Mouse (Mus musculus): ENCODE results near the gene Depdc1b.

Depdc1b gene

DNA sequence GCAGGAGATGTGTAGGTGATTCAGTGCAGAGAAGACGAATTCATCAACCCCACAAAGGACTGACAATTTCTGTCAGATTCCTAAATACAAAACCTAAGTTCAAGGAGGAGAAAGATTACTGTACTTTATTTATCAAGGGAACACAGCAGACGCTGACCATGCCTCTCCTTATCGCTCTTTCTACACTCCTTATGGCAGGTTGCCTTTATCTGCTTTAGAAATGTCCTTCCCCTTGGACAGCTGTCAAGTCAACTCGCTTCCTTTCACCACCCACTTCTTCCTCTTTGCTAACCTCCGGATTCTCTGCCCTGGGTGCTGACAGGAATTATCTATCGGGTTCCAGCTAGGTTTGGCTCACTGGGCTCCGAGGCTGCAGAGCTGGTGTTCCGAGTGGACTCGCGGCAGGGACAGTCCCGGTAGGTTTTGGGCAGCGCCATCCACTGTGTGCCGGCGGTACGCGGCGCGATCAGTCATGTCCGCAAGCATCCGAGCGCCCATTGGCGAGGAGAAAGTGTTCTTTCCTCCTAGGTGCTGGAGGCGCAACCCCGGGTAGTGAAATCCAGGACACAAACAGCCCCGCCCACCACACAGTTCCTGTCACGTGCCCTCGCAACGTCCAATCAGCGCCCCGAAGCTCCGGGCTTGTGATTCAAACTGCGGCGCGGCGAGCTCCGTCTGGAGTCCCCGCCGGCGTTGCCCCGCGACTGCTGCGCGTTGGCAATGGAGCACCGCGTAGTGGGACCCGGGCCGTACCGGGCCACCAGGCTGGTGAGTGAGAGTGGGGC is at the start of gene Depdc1b:
TSS of gene Depdc1b (plus strand) at position 631 of the 785 bp plus-strand sequence.
- in situ Hi-C loops (cut with MboI; ENCODE audit: low pct_unique_long_range_greater_than_20kb in 1 of 2, low sequenced_read_pairs in 2 of 2, unreplicated experiment in 1 of 2), result no loop called here

DNA sequence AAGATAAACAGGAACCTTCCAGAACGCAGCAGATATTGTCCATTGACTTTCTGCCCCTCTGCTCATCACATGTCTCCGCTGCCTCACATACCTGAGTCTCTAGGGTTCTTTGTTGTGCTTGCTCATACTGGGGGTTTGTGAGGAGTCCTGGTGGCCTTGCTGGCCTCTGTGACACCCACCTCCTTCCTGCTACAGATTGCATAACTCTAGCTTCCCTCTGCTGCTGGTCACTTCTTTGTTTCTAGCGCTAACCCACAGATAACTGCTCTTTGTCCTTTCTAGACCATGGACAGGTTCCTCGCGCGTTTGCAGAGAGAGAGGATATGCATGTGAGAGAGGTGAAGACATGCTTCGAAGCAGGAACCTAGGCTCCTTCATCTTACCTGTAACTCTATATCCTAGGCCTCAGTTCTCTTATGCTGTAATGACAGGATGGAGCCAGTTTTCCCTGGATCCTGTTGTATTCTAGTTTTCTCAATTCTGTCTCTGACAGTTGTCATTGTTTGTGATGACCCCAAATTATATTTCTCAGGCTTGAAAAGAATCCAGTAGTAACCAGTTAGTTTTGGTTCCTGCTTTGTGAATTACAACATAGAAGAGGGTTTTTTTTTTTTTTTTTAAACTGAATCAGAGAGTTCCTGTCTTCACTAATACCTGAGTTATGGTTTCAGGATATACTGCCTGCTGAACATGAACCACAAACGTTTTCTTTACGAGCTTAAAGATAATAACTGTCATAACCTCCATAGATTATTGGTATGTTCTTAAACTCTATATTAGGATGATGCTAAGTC is 48.1 kb upstream of the Depdc1b start:
- in situ Hi-C loops (cut with MboI; ENCODE audit: low pct_unique_long_range_greater_than_20kb in 1 of 2, low sequenced_read_pairs in 2 of 2, unreplicated experiment in 1 of 2), result no loop called here

DNA sequence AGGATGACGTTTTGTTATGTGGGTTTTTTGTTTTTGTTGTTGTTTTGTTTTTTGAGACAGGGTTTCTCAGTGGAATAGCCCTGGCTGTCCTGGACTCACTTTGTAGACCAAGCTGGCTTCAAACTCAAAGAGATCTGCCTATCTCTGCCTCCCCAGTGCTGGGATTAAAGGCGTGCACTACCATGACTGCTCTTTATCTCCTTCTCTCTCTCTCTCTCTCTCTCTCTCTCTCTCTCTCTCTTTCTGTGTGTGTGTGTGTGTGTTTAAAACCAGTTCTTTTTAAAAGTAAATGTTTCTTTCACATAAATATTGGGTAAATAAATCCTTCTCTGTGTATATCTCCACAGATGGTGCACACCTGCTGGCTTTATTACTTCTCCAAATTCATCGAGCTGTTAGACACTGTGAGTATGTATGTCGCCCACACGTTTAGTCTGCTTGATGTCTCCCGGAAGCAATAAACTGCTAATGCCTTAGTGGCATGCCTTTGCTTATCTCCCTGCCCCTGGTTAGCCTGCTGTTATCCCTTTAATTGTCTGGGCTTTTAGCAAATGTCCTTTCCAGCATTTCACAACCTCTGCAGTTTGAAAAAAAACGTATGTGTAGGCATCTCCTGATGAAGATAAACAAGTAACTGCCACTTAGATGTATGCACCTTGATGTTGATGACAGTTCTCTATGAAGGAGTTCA is 44.5 kb upstream of the Depdc1b start:
- in situ Hi-C loops (cut with MboI; ENCODE audit: low pct_unique_long_range_greater_than_20kb in 1 of 2, low sequenced_read_pairs in 2 of 2, unreplicated experiment in 1 of 2), result no loop called here

DNA sequence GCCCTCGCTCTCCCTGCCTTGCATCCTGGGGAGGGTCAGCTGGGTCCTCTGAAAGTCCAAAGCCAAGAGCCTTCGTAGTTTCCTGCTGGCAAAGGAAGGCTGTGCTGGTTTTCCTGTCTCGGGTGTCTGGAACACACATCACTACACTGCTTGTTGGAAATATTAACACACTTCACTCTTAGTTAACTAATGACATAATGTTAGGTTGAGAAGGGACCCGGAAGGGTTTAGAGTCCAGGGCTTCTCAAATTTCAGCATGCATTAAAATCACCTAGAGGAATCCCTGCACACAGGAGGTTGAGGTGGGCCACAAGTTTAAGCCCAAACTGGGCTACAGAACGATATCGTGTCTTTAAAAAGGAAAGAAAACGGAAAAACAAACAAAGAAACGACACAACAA is 43.8 kb upstream of the Depdc1b start:
- in situ Hi-C loops (cut with MboI; ENCODE audit: low pct_unique_long_range_greater_than_20kb in 1 of 2, low sequenced_read_pairs in 2 of 2, unreplicated experiment in 1 of 2), result no loop called here

DNA sequence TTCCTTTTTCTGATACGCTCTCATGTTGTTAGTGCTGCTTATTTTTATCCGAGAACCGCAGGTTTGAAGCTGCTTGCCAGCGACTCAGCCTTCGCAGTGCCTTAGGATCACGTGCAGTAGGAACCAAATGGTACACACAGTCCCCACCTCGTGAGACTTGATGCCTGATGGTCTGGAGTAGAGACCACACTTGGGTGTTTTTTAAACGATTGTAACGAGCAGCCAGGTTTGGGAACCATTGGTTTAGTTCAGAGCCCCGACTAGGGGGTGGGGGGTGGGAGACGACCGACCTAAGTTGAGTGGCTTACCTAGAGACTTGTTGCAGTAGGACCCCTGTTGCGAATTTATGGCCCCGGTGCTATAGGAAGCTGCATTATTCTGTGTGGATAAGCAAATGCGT is 43.1 kb upstream of the Depdc1b start:
- in situ Hi-C loops (cut with MboI; ENCODE audit: low pct_unique_long_range_greater_than_20kb in 1 of 2, low sequenced_read_pairs in 2 of 2, unreplicated experiment in 1 of 2), result no loop called here

DNA sequence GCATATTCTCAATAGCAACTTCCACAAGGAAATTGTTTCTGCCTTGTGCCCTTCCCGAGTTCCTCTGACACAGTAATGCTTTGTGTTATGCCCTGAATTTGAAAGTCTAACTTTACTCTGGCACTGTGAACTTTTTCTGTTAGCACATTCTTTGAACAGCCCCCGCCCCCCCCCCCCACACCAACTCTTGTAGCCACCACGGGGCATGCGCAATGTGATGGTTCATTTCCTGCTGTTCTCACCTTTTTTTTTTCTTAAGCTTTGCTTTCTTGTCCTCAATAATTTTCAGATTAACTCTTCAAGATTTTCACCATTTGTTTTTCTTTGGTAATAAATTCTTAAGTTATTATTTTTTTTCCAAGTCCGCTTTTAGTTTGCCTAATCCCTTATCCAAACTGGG is 42.7 kb upstream of the Depdc1b start:
- in situ Hi-C loops (cut with MboI; ENCODE audit: low pct_unique_long_range_greater_than_20kb in 1 of 2, low sequenced_read_pairs in 2 of 2, unreplicated experiment in 1 of 2), result no loop called here

DNA sequence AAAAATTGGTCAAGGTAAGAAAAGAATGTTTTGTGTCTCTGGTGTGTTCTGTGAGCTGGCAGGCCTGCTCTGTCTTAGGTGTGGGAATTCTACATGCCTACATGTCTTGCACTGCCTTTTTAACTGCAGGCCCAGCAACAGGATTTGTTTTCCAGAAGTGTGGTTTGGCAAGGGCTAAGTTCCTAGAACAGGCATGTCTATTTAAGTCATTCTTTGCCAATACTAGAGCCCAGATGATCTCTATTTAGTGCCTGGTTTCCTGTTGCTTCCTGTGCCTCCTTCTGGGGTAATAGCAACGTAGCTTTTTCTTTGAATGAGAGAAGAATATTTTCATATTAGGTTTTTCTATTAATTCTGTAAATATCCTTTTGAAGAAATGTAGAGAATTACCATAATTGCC is 39.6 kb upstream of the Depdc1b start:
- in situ Hi-C loops (cut with MboI; ENCODE audit: low pct_unique_long_range_greater_than_20kb in 1 of 2, low sequenced_read_pairs in 2 of 2, unreplicated experiment in 1 of 2), result no loop called here

DNA sequence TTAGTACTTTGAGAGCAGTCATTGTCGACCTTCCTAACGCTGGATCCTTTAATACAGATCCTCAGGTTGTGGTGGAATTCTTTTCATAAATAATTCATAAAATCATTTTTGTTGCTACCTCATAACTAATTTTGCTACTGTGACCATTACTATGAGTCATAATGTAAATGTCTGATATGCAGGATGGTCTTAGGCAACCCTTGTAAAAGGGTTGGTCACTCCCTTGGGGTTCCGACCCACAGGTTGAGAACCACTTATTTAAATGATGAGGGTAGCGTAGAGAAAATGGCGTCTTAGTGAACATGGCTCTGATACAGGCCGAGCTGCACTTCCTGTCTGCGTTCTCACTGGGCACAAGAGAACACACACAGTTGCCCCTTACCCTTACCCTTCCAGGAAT is 38.8 kb upstream of the Depdc1b start:
- in situ Hi-C loops (cut with MboI; ENCODE audit: low pct_unique_long_range_greater_than_20kb in 1 of 2, low sequenced_read_pairs in 2 of 2, unreplicated experiment in 1 of 2), result no loop called here

DNA sequence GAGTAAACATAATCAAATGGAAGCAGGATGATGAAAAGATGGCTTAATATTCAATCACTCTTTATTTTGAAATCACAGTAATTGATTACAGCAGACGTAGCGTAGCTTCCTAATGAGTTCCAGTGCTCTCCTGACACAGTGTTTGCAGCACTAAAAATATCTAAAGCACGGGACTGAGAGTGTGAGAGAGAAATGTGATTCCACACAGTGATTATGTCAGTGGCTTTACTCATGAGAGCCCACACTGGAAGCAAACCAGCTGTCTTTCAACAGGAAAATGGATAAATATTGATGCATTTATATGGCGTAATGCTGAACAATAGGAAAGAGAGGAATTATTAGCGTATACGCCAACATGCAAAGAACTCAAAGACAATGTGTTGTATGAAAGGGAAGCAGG is 37.5 kb upstream of the Depdc1b start:
- in situ Hi-C loops (cut with MboI; ENCODE audit: low pct_unique_long_range_greater_than_20kb in 1 of 2, low sequenced_read_pairs in 2 of 2, unreplicated experiment in 1 of 2), result no loop called here

DNA sequence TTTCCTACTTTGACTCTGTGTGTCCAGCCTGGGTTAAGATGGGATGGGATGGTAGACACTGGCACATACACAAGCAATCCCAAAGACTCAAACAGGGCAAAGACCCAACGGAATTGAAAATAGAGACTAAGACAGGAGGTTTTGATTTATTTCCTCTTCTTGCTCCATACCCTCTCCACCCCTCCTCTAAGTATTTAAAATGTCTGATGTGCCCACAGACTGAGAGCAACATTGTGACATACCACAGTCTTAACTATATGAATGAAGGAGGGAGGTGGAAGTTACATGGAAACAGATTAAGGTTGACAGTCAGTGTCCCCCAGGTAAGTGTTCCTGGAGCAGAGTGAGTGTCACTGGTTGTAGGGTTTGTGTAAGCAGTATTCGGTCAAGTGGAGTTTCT is 31.8 kb upstream of the Depdc1b start:
- in situ Hi-C loops (cut with MboI; ENCODE audit: low pct_unique_long_range_greater_than_20kb in 1 of 2, low sequenced_read_pairs in 2 of 2, unreplicated experiment in 1 of 2), result no loop called here

DNA sequence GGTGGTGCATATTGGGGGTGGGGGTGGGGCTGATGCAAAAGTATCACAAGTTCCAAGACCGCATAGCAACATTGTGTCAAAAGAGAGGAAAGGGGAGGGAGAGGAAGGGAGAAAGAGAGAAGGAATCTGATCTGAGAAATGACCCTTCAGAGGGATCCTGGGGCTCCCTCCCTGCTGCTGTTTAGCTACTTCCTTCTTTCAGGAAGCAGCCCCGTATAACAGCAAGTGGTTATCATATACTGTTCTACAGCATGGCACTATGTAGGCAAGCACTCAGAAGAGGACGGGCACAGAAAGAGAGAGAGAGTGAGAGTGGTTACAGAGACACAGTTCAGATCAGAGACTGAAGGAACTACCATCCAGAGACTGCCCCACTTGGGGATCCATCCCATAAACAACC is 28.2 kb upstream of the Depdc1b start:
- in situ Hi-C loops (cut with MboI; ENCODE audit: low pct_unique_long_range_greater_than_20kb in 1 of 2, low sequenced_read_pairs in 2 of 2, unreplicated experiment in 1 of 2), result no loop called here

DNA sequence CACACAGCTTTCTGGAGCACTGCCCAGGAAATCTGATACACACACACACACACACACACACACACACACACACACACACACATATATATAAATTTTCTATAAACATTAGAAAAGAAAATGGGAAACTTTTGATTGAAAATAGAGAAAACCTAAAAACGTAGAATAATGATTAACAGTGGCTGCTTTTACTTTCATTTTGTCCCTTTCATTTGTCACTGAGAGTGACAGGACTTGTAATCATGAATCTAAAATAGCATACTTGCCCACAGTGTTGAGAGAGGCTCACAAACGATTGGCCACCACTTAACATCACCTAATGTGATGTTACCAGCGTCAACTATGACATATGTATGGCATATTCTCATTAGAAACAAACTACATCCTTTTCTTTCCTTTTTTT is 26.7 kb upstream of the Depdc1b start:
- in situ Hi-C loops (cut with MboI; ENCODE audit: low pct_unique_long_range_greater_than_20kb in 1 of 2, low sequenced_read_pairs in 2 of 2, unreplicated experiment in 1 of 2), result no loop called here

DNA sequence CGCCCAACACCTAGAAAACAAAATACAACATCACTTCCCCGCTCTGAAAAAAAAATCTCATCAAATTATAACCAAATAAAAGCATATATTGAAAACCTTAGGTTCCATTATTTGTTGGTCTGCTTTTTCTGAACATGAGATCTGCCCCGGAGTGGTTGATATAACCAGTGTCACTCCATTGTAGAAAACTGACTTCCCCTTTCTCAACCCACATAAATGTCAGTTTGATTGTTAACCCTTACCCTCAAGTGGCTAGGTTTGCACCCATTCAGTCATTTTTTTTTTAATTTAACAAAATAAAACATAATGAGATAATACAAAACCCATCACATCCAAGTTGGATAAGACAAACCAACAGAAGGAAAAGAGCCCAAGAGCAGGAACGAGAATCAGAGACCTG is 25.8 kb upstream of the Depdc1b start:
- in situ Hi-C loops (cut with MboI; ENCODE audit: low pct_unique_long_range_greater_than_20kb in 1 of 2, low sequenced_read_pairs in 2 of 2, unreplicated experiment in 1 of 2), result no loop called here

DNA sequence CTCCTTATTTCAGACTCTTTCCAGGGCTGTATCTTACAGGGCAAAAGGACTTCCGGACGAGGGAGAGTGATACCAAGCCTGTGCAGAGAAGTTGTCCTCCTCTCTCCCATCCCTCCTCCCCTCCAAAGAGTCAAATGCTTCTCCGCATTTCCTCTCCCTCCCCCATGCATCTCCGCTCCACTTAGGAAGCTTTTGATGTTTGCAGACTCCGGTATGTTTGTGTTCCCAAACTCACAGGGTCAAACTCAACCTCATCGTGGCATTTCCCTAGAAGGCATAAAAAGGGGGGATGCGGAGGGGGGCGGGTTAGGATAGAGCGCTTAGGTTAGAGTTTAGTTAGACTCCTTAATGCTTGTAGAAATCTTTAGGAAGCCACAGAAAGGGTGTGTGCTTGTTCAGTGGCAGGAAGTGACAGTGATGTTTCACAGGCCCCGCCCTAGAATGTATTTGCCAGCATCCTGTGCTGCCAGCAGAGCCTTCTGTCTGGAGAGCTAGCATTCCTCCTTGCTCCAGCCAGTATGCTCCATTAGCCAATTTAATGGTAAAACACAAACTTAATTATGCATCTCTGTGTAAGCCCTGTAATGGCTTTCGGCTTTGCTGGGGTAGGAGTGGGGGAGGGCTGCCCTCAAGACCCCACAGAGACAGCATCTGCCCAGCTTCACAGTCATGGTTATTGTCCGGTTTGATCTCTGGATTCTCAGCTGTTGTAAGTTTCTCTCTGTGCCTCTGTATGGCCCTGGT is 18.6 kb upstream of the Depdc1b start:
- in situ Hi-C loops (cut with MboI; ENCODE audit: low pct_unique_long_range_greater_than_20kb in 1 of 2, low sequenced_read_pairs in 2 of 2, unreplicated experiment in 1 of 2), result no loop called here

DNA sequence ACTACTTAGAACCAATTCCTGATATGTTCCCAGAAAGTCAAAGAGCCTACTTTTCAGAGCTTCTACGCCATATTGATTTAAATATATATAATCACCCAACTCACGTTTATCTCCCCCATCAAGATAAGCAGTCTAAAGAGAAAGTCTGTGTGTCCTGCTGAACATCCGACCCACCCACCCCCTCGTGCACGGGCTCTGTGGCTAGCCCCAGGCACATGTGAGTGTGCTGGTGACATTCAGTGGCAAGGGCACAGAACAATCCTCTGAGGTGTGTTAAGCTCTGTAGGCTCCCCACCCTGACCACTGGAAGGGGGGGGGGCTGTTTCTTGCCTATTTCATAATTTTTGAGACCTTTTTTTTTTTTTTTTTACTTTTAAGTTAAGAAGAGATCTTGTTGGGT is 17.9 kb upstream of the Depdc1b start:
- in situ Hi-C loops (cut with MboI; ENCODE audit: low pct_unique_long_range_greater_than_20kb in 1 of 2, low sequenced_read_pairs in 2 of 2, unreplicated experiment in 1 of 2), result no loop called here

DNA sequence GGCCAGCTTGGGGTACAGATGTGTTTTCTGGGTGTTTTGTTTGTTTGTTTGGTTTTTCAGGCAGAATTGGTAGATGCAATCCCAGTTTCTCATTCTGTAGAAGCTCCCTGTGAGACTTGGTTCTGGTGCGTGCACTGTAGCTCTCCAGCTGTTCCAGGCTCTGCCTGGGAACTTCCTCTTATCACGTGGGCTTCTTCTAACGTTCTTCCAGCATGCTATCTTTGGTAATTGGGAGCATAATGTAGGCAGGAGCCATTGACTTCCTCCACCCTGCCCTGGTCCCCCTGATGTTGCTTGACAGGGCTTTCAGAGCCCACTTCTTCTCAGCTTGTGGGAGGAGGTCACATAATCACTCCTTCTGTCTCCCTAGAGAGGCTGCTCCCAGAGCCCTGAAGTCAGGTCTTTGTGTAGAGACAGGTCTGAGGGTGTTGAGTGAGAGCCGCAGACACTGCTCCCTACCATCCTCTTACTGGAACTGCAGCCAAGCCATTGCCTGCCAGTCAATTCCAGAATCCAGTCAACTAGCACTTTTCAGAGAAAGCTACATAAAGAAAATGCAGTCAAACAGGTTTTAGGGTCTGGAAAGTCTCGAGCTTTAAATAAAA is 15.7 kb upstream of the Depdc1b start:
- in situ Hi-C loops (cut with MboI; ENCODE audit: low pct_unique_long_range_greater_than_20kb in 1 of 2, low sequenced_read_pairs in 2 of 2, unreplicated experiment in 1 of 2), result no loop called here

DNA sequence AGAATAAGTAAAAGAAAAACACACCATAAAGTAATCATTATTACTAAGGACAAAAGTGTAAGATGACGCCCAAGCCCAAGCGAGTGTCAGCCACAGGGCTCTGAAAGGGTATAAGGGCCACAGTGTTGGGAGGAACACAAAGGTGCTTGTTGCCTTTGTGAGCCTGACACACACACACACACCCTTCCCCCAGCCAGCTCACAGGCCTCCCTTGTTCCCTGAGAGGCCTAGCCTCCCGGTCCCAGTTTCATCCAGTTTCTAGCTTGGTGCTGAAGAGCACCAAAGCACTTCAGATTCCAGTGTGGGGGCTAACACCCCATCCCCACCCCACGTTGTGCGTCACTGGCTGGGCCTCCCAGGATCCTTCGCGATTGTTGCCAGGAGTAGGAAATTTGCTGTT is 14.7 kb upstream of the Depdc1b start:
- in situ Hi-C loops (cut with MboI; ENCODE audit: low pct_unique_long_range_greater_than_20kb in 1 of 2, low sequenced_read_pairs in 2 of 2, unreplicated experiment in 1 of 2), result no loop called here

DNA sequence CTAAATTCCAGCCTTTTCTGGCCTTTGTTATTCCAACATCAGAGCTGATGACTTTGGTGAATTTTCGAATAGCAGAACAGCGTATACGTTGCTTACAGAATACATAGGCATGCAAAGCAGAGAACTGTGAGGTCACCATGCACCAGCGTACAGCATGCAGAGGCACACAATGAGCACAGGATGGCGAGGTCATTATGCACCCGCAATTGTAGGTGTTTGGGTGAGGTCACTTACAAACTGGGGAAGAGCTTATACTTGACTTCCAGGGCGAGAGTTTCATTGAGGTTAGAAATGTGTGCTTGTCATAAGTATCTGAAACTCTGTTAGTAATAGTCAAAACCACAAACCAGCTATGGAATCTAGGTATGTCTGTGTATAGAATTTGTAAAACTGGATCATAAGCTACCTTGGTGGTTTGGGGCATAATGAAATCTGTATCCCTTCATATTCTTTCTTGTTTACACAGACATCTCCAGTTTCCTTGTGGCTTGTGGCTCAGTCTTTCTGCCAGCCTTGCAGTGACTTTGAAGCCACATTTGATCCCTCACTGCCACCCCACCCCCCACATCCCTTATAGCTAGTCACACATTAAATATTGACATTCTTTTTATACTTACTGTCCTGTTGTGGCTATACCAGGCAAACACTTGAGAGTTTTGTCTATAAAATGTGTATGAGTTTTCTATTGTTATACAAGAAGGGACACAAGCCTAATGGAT is 13.0 kb upstream of the Depdc1b start:
- in situ Hi-C loops (cut with MboI; ENCODE audit: low pct_unique_long_range_greater_than_20kb in 1 of 2, low sequenced_read_pairs in 2 of 2, unreplicated experiment in 1 of 2), result no loop called here

Data from mouse embryonic stem cell (cell line).